Mouse (Mus musculus): Measurements from ENCODE around the gene Ptpre. TPM values are rescaled to one million over a fixed set of nuclear protein-coding genes. Genes with fewer than 3 reads are reported as not detected.

Ptpre gene
- polyA plus RNA-seq, 1 experiment from 2014 or later: 0.53 TPM

DNA sequence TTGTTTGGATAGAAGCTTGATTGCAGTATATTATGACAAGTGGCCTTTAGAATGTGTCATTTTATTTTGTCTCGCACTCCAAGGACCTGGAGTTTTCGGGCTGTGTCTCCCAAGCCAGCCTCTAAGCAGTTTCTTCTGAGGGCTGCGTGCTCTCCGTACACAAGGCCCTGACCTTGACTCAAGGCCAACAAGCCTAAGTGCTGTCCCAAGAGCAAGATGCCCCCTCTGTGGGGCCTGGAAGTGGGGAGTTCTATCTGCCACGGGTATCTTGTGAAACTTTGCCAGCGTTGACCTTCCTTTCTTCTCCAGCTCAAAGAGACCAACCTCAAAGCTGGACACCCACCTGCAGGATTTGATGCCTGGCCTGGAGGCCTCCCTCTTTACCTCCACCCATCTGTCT is 7.0 kb downstream of the Ptpre start:
- Histone ChIP-seq H3K9ac (ENCODE audit: low read length) (no peak overlapping the region), H3K9me3 (ENCODE audit: control insufficient read depth, low read length) (no peaks in the 10 kb centered on the region), H3K4me3 (ENCODE audit: low read depth, low read length) (no peak overlapping the region), H3K4me1 (ENCODE audit: control insufficient read depth, insufficient read depth, low read length) (no peaks in the 10 kb centered on the region), H3K36me3 (ENCODE audit: control insufficient read depth, insufficient read depth, low read length) (no peaks in the 10 kb centered on the region), H3K27ac (ENCODE audit: low read depth, low read length) (no peak overlapping the region), H3K27me3 (ENCODE audit: control insufficient read depth, insufficient read depth, low read length) (no peaks in the 10 kb centered on the region; the same call in 1 of the 2 replicates), H3K4me2 (no peak overlapping the region)
- WGBS: 91% methylated on average over 6 of the region's 6 CpGs
- DNase-seq (ENCODE audit: low spot score, missing footprints): no peak
- ATAC-seq (ENCODE audit: low FRiP score): no peak

DNA sequence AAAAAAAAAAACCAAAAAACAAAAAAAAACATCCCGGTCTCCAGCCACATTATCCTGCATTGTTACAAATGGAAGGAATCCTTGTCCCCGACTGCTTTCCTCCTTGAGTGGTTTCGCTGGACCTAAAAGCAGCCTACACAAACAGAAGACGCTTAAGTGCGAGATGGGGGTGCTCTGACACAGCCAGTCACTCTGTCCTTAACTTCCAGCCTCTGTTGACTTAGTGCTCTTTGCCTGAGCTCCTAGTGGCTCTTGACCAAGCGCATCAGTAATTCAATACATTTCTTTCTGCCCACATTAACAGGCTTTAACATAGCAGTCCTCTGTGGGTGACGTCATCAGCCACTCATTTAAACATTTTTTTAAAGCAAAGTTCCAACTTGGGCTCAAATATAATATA is 8.7 kb downstream of the Ptpre start:
- Histone ChIP-seq H3K9ac (ENCODE audit: low read length) (no peak overlapping the region), H3K4me3 (ENCODE audit: low read depth, low read length) (no peak overlapping the region), H3K27ac (ENCODE audit: low read depth, low read length) (no peak overlapping the region), H3K36me3 (ENCODE audit: control insufficient read depth, insufficient read depth, low read length) (no peaks in the 10 kb centered on the region), H3K4me1 (ENCODE audit: control insufficient read depth, insufficient read depth, low read length) (no peaks in the 10 kb centered on the region), H3K27me3 (ENCODE audit: control insufficient read depth, insufficient read depth, low read length) (no peaks in the 10 kb centered on the region), H3K4me2 (no peak overlapping the region), H3K9me3 (ENCODE audit: control insufficient read depth, low read length) (no peaks in the 10 kb centered on the region)
- WGBS: 78% methylated on average over 7 of the region's 7 CpGs
- ATAC-seq (ENCODE audit: low FRiP score) (no peak), DNase-seq (ENCODE audit: low spot score, missing footprints) (no peak)

DNA sequence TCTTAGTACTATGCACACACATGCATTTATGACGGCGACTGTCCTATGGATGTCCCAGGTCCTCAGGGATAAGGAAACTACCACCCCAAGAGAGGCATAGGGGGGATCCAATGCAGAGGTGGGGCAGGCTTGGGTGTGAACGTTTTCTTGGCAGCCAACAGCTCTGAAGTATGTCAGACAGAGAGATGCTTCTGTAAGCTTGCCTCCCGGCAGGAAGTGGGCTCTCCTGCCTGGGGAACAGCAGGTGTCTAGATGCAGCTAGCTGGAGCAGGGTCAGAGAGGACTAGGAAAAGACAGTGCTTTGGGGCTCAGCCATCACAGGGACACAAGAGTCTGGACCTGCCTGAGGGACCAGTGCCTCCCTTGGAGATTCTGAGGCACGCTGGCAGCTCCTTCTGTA is 9.2 kb downstream of the Ptpre start:
- ATAC-seq (ENCODE audit: low FRiP score): no peak
- WGBS: 63% methylated on average over 5 of the region's 5 CpGs
- H3K9me3 ChIP-seq (ENCODE audit: control insufficient read depth, low read length): no peaks in the 10 kb centered on the region
- H3K9ac ChIP-seq (ENCODE audit: low read length): no peak overlapping the region
- H3K4me1 ChIP-seq (ENCODE audit: control insufficient read depth, insufficient read depth, low read length): no peaks in the 10 kb centered on the region
- H3K4me3 ChIP-seq (ENCODE audit: low read depth, low read length): no peak overlapping the region
- H3K27me3 ChIP-seq (ENCODE audit: control insufficient read depth, insufficient read depth, low read length): no peaks in the 10 kb centered on the region
- H3K36me3 ChIP-seq (ENCODE audit: control insufficient read depth, insufficient read depth, low read length): no peaks in the 10 kb centered on the region
- no peak overlapping the region for H3K4me2 ChIP-seq
- no peak overlapping the region for H3K27ac ChIP-seq (ENCODE audit: low read depth, low read length)
- no peak for DNase-seq (ENCODE audit: low spot score, missing footprints)

DNA sequence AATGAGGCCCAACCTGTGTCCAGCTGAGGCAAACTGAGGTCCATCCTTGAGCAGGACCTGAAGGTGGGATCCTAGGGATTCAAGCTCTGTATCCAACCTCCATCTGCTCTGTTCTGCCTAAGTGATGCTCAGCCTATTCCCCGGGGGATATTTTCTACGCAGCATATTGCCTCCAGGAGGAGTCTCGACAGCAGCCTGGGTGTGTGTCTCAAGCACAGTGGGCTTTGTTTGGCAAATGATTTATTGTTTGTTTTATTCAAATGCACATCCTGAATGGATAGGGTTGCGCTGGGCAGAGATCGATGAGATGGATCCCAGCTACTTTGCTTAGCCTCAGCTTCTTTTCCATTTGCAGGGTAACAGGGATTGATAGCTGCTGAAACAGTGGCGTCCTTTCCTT is 11.2 kb downstream of the Ptpre start:
- WGBS: 86% methylated on average over 6 of the region's 6 CpGs
- Histone ChIP-seq H3K27me3 (ENCODE audit: control insufficient read depth, insufficient read depth, low read length) (no peaks in the 10 kb centered on the region), H3K36me3 (ENCODE audit: control insufficient read depth, insufficient read depth, low read length) (no peaks in the 10 kb centered on the region), H3K9ac (ENCODE audit: low read length) (no peak overlapping the region), H3K4me3 (ENCODE audit: low read depth, low read length) (no peak overlapping the region), H3K4me1 (ENCODE audit: control insufficient read depth, insufficient read depth, low read length) (no peaks in the 10 kb centered on the region), H3K4me2 (no peak overlapping the region), H3K27ac (ENCODE audit: low read depth, low read length) (no peak overlapping the region), H3K9me3 (ENCODE audit: control insufficient read depth, low read length) (no peaks in the 10 kb centered on the region)
- DNase-seq (ENCODE audit: low spot score, missing footprints) (no peak), ATAC-seq (ENCODE audit: low FRiP score) (no peak)

DNA sequence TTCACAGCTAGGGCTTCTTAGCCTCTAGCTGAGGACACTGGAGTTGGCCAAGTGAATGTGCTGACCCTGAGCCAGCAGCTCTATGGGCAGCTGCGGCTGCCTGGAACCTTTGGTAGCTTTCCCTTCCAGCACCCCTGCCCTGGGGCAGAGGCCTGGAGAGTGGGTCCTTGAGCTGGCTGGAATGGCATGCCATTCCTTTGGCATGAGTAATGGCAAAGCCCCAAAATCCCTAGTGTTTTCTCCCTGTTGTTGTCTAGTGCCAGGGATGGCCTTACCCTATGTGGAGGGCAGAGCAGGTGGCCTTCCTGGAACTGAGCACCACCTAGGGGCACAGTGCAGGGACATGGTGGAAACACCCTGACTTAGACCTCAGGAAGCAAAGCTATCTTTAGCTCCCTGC is 14.3 kb downstream of the Ptpre start:
- H3K4me3 ChIP-seq (ENCODE audit: low read depth, low read length): no peak overlapping the region
- H3K9me3 ChIP-seq (ENCODE audit: control insufficient read depth, low read length): no peaks in the 10 kb centered on the region
- no peak overlapping the region for H3K9ac ChIP-seq (ENCODE audit: low read length)
- 81% methylated on average over 1 of the region's 1 CpGs for WGBS
- DNase-seq (ENCODE audit: low spot score, missing footprints) (no peak), ATAC-seq (ENCODE audit: low FRiP score) (no peak)
- no peaks in the 10 kb centered on the region for H3K36me3 ChIP-seq (ENCODE audit: control insufficient read depth, insufficient read depth, low read length)
- no peaks in the 10 kb centered on the region for H3K27me3 ChIP-seq (ENCODE audit: control insufficient read depth, insufficient read depth, low read length)
- H3K27ac ChIP-seq (ENCODE audit: low read depth, low read length): no peak overlapping the region
- no peaks in the 10 kb centered on the region for H3K4me1 ChIP-seq (ENCODE audit: control insufficient read depth, insufficient read depth, low read length)
- H3K4me2 ChIP-seq: no peak overlapping the region

DNA sequence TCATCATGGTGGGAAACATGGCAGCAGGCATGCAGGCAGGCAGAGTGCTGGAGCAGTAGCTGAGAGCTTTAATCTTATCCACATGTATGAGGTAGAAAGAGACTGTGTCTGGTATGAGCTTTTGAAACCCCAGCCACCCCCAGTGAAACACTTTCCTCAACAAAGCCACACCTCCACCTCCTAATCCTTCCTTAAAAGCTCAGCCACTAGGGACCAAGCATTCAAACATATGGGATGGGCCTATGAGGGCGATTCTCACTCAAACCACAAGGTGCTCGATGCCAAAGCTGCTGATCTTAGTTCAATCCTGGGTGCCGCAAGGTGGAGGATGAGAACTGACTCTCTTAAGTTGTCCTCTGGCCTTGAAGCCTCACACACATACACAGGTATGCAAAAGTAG is 16.3 kb downstream of the Ptpre start:
- 73% methylated on average over 3 of the region's 3 CpGs for WGBS
- no peaks in the 10 kb centered on the region for H3K4me1 ChIP-seq (ENCODE audit: control insufficient read depth, insufficient read depth, low read length)
- H3K4me3 ChIP-seq (ENCODE audit: low read depth, low read length): no peak overlapping the region
- no peak for ATAC-seq (ENCODE audit: low FRiP score)
- H3K36me3 ChIP-seq (ENCODE audit: control insufficient read depth, insufficient read depth, low read length): no peaks in the 10 kb centered on the region
- H3K27ac ChIP-seq (ENCODE audit: low read depth, low read length): no peak overlapping the region
- no peak for DNase-seq (ENCODE audit: low spot score, missing footprints)
- H3K27me3 ChIP-seq (ENCODE audit: control insufficient read depth, insufficient read depth, low read length): no peaks in the 10 kb centered on the region
- no peak overlapping the region for H3K4me2 ChIP-seq
- no peaks in the 10 kb centered on the region for H3K9me3 ChIP-seq (ENCODE audit: control insufficient read depth, low read length)
- no peak overlapping the region for H3K9ac ChIP-seq (ENCODE audit: low read length)

DNA sequence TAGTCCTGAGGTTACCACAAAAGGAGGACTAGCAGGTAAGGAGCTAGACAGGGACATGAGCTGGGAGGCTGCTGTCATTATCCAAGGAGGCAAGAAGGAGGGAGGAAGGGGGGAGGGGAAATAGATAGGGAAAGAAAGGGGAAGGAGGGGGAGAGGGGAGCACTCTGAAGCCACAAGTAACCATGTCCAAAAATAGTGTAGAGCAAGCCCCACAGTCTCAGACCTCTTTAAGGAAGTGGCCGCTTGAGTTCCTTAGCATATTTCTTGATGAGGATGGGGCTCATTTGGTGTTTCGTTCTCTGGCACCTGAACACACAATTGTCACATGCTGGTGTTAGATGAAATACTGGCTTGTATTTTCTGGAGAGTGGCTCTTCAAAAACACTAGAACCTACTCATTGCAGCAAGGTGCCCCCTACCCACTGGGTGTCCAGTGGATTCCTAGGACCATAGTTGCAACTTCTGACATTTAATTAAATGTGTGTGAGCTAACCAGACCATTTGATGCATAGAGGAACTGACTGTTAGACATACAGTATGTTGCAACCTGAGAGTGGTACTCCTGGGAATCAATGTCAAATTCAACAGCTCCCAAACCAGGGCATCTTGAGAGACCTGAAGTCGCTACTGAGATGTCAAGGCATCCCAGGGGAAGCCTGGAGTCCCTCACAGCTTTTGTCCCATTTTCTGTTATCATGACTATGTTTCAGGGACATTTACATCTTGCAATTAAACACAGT is 19.6 kb downstream of the Ptpre start:
- Histone ChIP-seq H3K9ac (ENCODE audit: low read length) (no peak overlapping the region), H3K4me1 (ENCODE audit: control insufficient read depth, insufficient read depth, low read length) (no peaks in the 10 kb centered on the region), H3K27me3 (ENCODE audit: control insufficient read depth, insufficient read depth, low read length) (no peaks in the 10 kb centered on the region), H3K36me3 (ENCODE audit: control insufficient read depth, insufficient read depth, low read length) (no peaks in the 10 kb centered on the region), H3K27ac (ENCODE audit: low read depth, low read length) (no peak overlapping the region), H3K4me3 (ENCODE audit: low read depth, low read length) (no peak overlapping the region), H3K9me3 (ENCODE audit: control insufficient read depth, low read length) (no peaks in the 10 kb centered on the region), H3K4me2 (no peak overlapping the region)
- ATAC-seq (ENCODE audit: low FRiP score) (no peak), DNase-seq (ENCODE audit: low spot score, missing footprints) (no peak)
- WGBS: 90% methylated on average over 3 of the region's 3 CpGs

DNA sequence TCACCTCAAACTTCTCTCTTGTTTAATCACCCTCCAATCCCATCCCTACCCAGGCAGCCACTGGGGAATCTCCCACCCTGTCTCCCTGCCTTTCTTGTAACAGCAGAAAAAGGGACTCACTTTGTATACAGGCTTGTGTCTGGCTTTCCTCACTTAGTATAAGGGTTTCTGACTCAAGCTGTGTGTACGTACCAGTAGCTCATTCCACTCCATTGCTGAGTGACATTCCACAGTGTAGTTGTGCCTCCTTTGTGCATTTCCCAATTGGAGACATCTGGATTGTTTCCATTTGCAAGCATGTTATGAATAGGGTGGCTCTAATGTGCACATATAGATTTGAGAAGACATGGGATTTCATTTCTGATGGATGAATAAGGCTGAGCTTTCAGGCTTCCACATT is 23.0 kb downstream of the Ptpre start:
- H3K27me3 ChIP-seq (ENCODE audit: control insufficient read depth, insufficient read depth, low read length): no peaks in the 10 kb centered on the region
- H3K27ac ChIP-seq (ENCODE audit: low read depth, low read length): no peak overlapping the region
- WGBS: 77% methylated on average over 1 of the region's 1 CpGs
- H3K4me3 ChIP-seq (ENCODE audit: low read depth, low read length): no peak overlapping the region
- H3K4me1 ChIP-seq (ENCODE audit: control insufficient read depth, insufficient read depth, low read length): no peaks in the 10 kb centered on the region
- no peaks in the 10 kb centered on the region for H3K36me3 ChIP-seq (ENCODE audit: control insufficient read depth, insufficient read depth, low read length)
- ATAC-seq (ENCODE audit: low FRiP score) (no peak), DNase-seq (ENCODE audit: low spot score, missing footprints) (no peak)
- H3K9ac ChIP-seq (ENCODE audit: low read length): no peak overlapping the region
- H3K4me2 ChIP-seq: no peak overlapping the region
- H3K9me3 ChIP-seq (ENCODE audit: control insufficient read depth, low read length): no peaks in the 10 kb centered on the region

DNA sequence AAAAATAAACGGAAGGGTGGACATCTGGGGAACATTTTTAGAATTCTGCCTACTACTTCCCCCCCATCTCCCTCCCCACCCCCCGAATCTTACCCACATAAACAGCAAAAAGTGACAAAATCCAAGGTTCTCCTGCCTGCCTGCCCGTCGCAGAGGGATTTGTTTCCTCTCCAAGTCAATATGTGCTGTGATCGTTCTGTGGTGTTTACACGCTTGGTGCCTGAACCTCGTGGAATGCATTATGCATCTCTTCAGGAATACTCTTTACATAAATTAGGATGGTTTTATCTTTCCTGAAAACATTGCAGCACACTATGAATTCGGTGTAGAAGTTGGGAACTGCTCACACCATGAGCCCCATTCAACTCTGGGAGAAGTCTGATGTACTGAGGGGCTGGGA is 26.7 kb downstream of the Ptpre start:
- H3K4me3 ChIP-seq (ENCODE audit: low read depth, low read length): no peak overlapping the region
- H3K27ac ChIP-seq (ENCODE audit: low read depth, low read length): no peak overlapping the region
- no peaks in the 10 kb centered on the region for H3K27me3 ChIP-seq (ENCODE audit: control insufficient read depth, insufficient read depth, low read length)
- no peaks in the 10 kb centered on the region for H3K36me3 ChIP-seq (ENCODE audit: control insufficient read depth, insufficient read depth, low read length)
- ATAC-seq (ENCODE audit: low FRiP score): no peak
- DNase-seq (ENCODE audit: low spot score, missing footprints): no peak
- WGBS: 77% methylated on average over 8 of the region's 8 CpGs
- no peaks in the 10 kb centered on the region for H3K4me1 ChIP-seq (ENCODE audit: control insufficient read depth, insufficient read depth, low read length)
- H3K4me2 ChIP-seq: no peak overlapping the region
- H3K9ac ChIP-seq (ENCODE audit: low read length): no peak overlapping the region
- no peaks in the 10 kb centered on the region for H3K9me3 ChIP-seq (ENCODE audit: control insufficient read depth, low read length)
